Mouse (Mus musculus) embryonic facial prominence, embryonic 12.5 days (tissue): ENCODE measurements around the gene Dyrk1b. TPM values are rescaled to one million over a fixed set of nuclear protein-coding genes. Genes with fewer than 3 reads are reported as not detected.
A peak's percentile ranks its signal among the peaks of the same experiment; 100 is the strongest.
"Not testable (repeated sequence)": the region's sequence is repeated elsewhere in the genome, so short reads cannot be mapped to it uniquely, and the experiment has no call there.

Experiments
- ATAC-seq: fragments of 200-750 bp; cut with Nextera tagmentation; 2 replicates; pipeline ENCODE4 v1.8.0; 2017; ENCODE audit not compliant: insufficient number of reproducible peaks, insufficient read depth, low FRiP score, low TSS enrichment
- H3K27ac ChIP-seq: fragments of 300-500 bp; sonication (generic); 2 replicates; pipeline ENCODE4 v1.5.1; 2016; ENCODE audit warnings: mild to moderate bottlenecking
- H3K27me3 ChIP-seq: fragments of 300-500 bp; sonication (generic); 2 replicates; pipeline ENCODE4 v1.6.1; 2016; ENCODE audit warnings: mild to moderate bottlenecking, moderate library complexity
- H3K36me3 ChIP-seq: fragments of 300-500 bp; sonication (generic); 2 replicates; pipeline ENCODE4 v1.6.1; 2016; ENCODE audit warnings: mild to moderate bottlenecking
- H3K4me1 ChIP-seq: fragments of 300-500 bp; sonication (generic); 2 replicates; pipeline ENCODE4 v1.6.1; 2016
- H3K4me2 ChIP-seq: fragments of 300-500 bp; sonication (generic); replicated peaks from 2 replicates; pipeline ENCODE4 v1.6.1; 2016; ENCODE audit warnings: mild to moderate bottlenecking, moderate library complexity
- H3K4me3 ChIP-seq: fragments of 300-500 bp; sonication (generic); 2 replicates; pipeline ENCODE4 v1.5.1; 2016; ENCODE audit warnings: mild to moderate bottlenecking
- H3K9ac ChIP-seq: fragments of 300-500 bp; sonication (generic); 2 replicates; pipeline ENCODE4 v1.6.1; 2016; ENCODE audit warnings: mild to moderate bottlenecking, moderate library complexity
- H3K9me3 ChIP-seq: fragments of 300-500 bp; sonication (generic); 2 replicates; pipeline ENCODE4 v1.6.1; 2016; ENCODE audit warnings: mild to moderate bottlenecking, moderate library complexity
- WGBS: fragments of 180-500 bp; shearing (Covaris S2); methylation state at CpG from one replicate; pipeline ENCODE4 v1.1.7; 2016; 5-methylcytosine and 5-hydroxymethylcytosine counted together
- polyA plus RNA-seq: library from polyadenylated mRNA; unstranded; fragments of >200 nt; fragmentation: Nextera tagmentation; extraction: Ambion mirVana; gene quantifications from 2 replicates; pipeline ENCODE4 v1.2.1, GENCODE M21; 2016

The Dyrk1b gene
- polyA plus RNA-seq, 1 experiment from 2014 or later = 19.8 TPM

DNA sequence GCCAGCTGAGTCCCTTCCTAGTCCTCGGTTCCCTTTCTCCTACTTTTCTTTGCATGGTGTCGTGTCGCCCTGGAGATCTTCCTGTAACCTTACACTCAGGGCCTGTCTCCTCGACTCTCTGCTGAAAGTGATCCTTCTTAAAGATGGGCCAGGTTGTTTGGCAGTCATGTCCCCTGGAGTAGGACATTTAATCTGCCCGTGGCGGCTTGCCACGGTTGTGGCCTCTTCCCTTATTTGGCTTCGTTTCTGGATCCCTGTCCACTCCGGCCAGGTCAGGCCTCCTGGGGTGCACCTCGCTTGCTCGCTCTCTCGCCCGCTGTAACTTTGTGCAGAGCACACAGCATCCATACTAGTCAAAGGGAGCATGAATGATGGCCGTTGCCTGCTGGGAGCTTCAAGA is 17.3 kb downstream of the Dyrk1b start:
- no peak for ATAC-seq
- Histone ChIP-seq H3K9me3 (no peaks in the 10 kb centered on the region), H3K27me3 (no peaks in the 10 kb centered on the region), H3K27ac (no peak overlapping the region), H3K4me1 (no peaks in the 10 kb centered on the region), H3K36me3 (peaks cover 51% of the 10 kb centered on the region), H3K9ac (no peak overlapping the region), H3K4me3 (no peak overlapping the region), H3K4me2 (no peak overlapping the region)
- 71% methylated on average over 14 of the region's 14 CpGs for WGBS

DNA sequence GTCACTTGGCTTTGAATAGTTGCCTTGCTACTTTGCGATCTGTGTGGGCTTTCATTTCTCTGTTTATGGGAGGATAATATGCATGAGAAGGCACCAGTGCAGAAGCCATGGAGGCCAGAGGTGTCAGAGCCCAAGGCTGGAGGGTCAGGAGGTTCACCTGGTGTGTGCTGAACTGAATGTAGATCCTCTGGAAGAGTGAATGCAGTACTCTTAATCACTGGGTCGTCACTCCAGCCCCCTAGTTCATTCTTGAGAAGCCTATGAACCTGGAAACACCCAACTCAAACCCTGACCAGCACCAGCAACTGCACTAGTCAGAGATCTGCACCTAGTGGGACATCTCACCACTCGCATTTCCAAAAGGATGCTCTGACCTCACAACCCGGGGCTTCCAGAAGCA is 19.8 kb downstream of the Dyrk1b start:
- 71% methylated on average over 4 of the region's 4 CpGs for WGBS
- H3K9ac ChIP-seq = no peak overlapping the region
- peaks cover 28% of the 10 kb centered on the region for H3K36me3 ChIP-seq
- H3K4me2 ChIP-seq = no peak overlapping the region
- ATAC-seq = no peak
- no peaks in the 10 kb centered on the region for H3K4me1 ChIP-seq
- no peaks in the 10 kb centered on the region for H3K27me3 ChIP-seq
- H3K4me3 ChIP-seq = no peak overlapping the region
- no peak overlapping the region for H3K27ac ChIP-seq
- no peaks in the 10 kb centered on the region for H3K9me3 ChIP-seq

DNA sequence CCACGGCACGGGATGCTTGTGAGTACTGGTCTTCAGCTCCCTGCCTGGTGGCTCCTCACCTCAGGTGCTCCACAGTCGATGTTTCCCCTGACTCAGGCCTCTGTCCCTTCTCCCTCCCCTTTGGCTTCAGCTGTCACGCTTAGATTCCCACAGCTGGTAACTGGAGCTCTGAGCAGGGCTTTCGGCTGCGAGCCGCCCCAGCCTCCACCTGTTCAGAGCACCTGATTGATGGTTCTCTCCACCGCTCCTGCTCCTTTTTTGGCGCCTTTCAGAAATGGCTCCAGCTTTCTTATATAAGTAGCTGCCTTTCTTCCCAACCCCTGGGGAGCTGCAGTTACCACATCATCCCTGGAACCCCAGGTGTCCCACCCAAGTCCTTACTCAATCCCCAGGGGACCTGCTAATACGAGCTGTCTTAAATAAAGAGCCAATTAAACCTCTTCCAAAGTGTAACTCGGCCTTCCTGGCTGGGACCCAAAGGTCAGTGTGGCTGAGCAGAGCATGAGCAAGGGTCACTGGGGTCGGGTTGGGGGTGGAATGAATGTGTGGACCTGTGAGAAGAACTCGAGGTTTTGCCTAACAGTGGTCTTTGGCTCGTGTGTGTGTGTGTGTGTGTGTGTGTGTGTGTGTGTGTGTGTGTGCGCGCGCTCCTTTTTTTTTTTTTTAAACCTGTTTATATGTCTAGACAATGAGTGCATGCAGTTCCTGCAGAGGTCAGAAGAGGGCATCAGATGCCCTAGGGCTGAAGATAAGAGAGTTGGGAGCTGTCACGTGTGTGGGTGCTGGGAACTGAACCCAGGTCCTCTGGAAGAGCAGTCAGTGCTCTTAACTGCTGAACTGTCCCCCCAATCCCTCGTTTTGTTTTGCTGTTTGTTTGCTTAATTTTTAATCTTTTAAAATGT is 24.2 kb downstream of the Dyrk1b start:
- 60% methylated on average over 19 of the region's 19 CpGs for WGBS
- H3K4me3 ChIP-seq = no peak overlapping the region
- H3K9ac ChIP-seq = no peak overlapping the region
- H3K9me3 ChIP-seq = no peaks in the 10 kb centered on the region
- no peaks in the 10 kb centered on the region for H3K4me1 ChIP-seq
- H3K27ac ChIP-seq = no peak overlapping the region
- H3K36me3 ChIP-seq = 0 out of 2 replicates have a peak, but pooled peaks cover 3% of the 10 kb centered on the region
- ATAC-seq = no peak
- no peaks in the 10 kb centered on the region for H3K27me3 ChIP-seq
- H3K4me2 ChIP-seq = no peak overlapping the region

DNA sequence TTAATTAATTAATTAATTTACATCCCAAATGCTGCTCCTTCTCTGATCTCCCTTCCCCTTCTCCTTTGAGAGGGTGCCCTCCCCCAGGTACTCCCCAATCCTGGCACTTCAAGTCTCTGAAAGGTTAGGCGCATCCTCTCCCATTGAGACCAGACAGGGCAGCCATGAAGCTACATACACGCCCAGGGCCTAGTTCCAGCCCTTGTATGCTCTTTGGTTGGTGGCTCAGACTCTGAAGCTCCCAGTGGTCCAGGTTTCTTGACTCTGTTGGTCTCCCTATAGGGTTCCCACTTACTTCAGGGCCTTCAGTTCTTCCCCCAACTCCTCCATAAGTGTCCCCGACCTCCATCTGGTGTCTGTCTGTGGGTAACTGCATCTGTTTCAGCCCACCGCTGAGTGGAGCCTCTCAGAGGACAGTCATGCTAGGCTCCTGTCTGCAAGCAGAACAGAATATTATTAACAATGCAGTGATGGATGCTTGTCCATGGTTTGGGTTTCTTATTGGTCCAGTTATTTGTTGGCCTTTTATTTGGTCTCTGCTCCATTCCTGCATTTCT is 26.9 kb downstream of the Dyrk1b start:
- ATAC-seq = no peak
- H3K27me3 ChIP-seq = no peaks in the 10 kb centered on the region
- no peak overlapping the region for H3K4me2 ChIP-seq
- H3K9ac ChIP-seq = no peak overlapping the region
- no peaks in the 10 kb centered on the region for H3K36me3 ChIP-seq
- H3K27ac ChIP-seq = no peak overlapping the region
- H3K9me3 ChIP-seq = no peaks in the 10 kb centered on the region
- no peaks in the 10 kb centered on the region for H3K4me1 ChIP-seq
- WGBS = 74% methylated on average over 4 of the region's 4 CpGs
- H3K4me3 ChIP-seq = no peak overlapping the region

DNA sequence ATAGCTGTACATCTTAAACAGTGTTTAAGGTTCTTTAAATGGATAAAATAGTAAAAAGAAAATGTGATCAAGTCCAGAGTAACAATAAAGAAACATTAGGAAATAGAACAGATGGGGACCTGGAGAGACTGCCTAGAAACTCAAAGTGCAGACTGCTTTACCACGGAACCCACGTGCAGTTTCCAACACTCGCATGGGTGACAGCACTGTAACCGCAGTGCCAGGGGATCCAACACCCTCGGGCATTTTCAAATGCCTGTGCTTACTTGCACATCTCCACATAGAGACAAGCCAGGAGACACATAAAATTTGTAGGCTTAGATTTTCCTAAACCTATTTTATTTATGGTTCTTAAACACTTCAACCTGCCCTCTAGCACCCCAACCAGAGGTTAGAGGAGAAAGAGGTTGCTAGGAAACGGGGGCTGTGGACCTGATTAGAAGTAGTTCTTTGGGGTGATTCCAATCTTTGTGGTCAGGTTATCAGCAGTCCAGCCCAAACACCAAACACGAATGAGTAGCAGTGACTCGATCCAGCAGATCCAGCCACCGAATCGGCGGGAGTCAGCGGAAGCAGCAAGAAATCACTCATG is 29.2 kb downstream of the Dyrk1b start:
- Histone ChIP-seq H3K9me3 (no peaks in the 10 kb centered on the region), H3K27me3 (no peaks in the 10 kb centered on the region), H3K9ac (peak overlapping the region; percentile 50), H3K4me3 (peak overlapping the region; percentile 31), H3K36me3 (no peaks in the 10 kb centered on the region), H3K4me2 (peak overlapping the region; percentile 51), H3K27ac (no peak overlapping the region), H3K4me1 (no peaks in the 10 kb centered on the region)
- ATAC-seq = no peak
- WGBS = 45% methylated on average over 12 of the region's 12 CpGs

DNA sequence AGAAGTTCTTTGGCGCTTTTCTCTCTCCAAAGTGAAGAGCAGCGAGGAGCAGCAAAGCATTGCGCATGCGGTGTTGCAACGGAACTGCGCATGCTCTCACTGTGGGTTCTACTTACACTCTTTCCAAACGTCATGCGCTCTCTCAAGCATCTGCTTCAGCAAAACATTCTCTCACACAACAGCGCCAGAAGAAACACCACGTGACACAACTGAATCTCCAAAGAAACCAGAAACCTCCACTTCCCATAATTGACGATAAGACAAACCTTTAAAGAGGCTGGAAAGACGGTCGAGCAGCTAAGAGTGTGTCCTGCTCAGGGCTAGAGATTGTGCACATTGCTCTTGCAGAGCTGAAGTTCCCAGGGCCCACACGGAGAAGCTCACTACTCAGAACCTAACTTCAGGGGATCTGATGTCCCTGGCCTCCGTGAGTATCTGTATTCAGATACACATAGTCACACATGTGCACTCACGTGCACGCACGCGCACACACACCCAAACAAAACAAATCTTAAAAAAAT is 29.8 kb downstream of the Dyrk1b start:
- 50% methylated on average over 19 of the region's 19 CpGs for WGBS
- Histone ChIP-seq H3K27ac (no peak overlapping the region), H3K9me3 (no peaks in the 10 kb centered on the region), H3K36me3 (no peaks in the 10 kb centered on the region), H3K27me3 (no peaks in the 10 kb centered on the region), H3K4me2 (peak overlapping the region; percentile 51), H3K9ac (peak overlapping the region; percentile 50), H3K4me1 (no peaks in the 10 kb centered on the region), H3K4me3 (peak overlapping the region; percentile 31)
- no peak for ATAC-seq

DNA sequence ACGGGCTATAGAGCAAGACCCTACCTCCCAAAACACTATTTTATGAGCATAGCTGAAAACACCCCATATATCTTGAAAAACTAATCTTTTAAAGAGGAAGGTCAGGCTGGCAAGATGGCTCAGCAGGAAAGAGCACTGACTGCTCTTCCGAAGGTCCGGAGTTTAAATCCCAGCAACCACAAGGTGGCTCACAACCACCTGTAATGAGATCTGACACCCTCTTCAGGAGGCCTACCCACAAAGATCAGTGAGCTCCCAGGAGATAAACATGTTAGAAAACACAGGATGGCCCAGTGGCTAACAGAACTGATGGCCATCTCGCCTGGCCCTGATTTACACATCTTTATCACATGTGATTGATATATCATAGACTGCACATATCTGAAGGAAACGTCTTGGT is 31.5 kb downstream of the Dyrk1b start:
- H3K4me1 ChIP-seq = no peaks in the 10 kb centered on the region
- WGBS = 54% methylated on average over 5 of the region's 5 CpGs
- no peak overlapping the region for H3K9ac ChIP-seq
- no peak overlapping the region for H3K27ac ChIP-seq
- no peak overlapping the region for H3K4me3 ChIP-seq
- H3K9me3 ChIP-seq = no peaks in the 10 kb centered on the region
- no peaks in the 10 kb centered on the region for H3K27me3 ChIP-seq
- no peak for ATAC-seq
- no peaks in the 10 kb centered on the region for H3K36me3 ChIP-seq
- H3K4me2 ChIP-seq = no peak overlapping the region

DNA sequence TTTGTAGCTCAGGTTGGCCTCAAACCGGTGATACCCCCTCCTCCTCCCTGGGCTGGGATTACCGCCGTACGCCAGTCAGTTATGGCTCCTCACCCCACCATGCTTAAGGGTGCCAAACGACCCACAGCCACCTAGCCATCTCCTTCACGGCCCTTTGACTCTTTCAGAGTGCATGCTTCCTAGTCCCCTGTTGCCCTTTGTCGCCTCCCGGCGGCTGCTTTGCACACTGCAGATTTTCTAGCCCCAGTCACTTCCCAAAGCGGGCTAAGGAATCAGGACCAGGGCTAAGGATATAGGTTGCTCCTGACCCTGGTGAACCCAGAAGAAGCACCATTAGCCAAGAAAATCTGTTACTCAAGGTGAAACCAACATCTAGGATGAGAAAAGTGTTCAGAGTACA is 34.9 kb downstream of the Dyrk1b start:
- Histone ChIP-seq H3K27ac (no peak overlapping the region), H3K4me3 (no peak overlapping the region), H3K4me2 (no peak overlapping the region), H3K9ac (no peak overlapping the region), H3K36me3 (no peaks in the 10 kb centered on the region), H3K9me3 (no peaks in the 10 kb centered on the region), H3K27me3 (no peaks in the 10 kb centered on the region), H3K4me1 (no peaks in the 10 kb centered on the region)
- no peak for ATAC-seq
- 41% methylated on average over 10 of the region's 10 CpGs for WGBS

DNA sequence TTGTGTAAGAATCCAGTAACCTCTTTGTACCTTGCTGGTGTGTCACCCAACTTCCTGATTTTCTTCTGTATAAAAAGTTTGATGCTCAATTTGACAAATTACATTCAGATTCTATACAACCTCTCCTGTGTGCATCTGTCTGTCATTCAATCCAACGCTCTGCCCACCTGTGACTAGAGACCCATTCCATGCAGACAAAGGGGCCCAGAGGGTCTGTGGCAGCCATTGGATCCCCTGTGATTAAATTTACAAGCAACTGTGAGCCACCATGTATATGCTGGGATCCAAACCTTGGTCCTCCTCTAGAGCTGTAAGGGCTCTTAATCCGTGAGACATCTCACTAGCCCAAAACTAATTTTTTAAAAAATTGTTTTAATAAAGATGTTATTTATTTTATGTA is 36.7 kb downstream of the Dyrk1b start:
- not testable (repeated sequence) for H3K4me1 ChIP-seq, H3K27me3 ChIP-seq, H3K36me3 ChIP-seq, ATAC-seq, H3K9ac ChIP-seq, H3K4me2 ChIP-seq, H3K27ac ChIP-seq, H3K9me3 ChIP-seq, H3K4me3 ChIP-seq
- WGBS = 83% methylated on average over 2 of the region's 2 CpGs

DNA sequence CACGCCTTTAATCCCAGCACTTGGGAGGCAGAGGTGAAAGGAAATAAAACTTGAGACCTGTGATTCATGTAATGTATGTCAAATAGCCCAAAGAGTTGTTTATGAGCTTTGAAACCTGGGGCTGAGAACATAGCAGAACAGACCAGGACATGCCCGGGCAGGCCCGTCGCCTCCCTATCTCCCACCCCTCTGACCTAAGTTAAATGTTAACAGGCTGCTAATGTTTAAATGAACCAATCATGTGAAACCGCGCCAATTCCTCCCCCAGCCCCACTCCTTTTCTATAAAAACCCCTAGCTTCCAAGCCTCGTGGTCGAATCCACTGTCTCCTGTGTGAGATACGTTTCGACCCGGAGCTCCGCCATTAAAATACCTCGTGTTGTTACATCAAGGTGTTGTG is 38.5 kb downstream of the Dyrk1b start:
- H3K9ac ChIP-seq, H3K4me2 ChIP-seq, ATAC-seq, H3K27me3 ChIP-seq, H3K4me1 ChIP-seq, H3K4me3 ChIP-seq, H3K27ac ChIP-seq, H3K36me3 ChIP-seq, H3K9me3 ChIP-seq: not testable (repeated sequence)
- WGBS = 93% methylated on average over 12 of the region's 13 CpGs

DNA sequence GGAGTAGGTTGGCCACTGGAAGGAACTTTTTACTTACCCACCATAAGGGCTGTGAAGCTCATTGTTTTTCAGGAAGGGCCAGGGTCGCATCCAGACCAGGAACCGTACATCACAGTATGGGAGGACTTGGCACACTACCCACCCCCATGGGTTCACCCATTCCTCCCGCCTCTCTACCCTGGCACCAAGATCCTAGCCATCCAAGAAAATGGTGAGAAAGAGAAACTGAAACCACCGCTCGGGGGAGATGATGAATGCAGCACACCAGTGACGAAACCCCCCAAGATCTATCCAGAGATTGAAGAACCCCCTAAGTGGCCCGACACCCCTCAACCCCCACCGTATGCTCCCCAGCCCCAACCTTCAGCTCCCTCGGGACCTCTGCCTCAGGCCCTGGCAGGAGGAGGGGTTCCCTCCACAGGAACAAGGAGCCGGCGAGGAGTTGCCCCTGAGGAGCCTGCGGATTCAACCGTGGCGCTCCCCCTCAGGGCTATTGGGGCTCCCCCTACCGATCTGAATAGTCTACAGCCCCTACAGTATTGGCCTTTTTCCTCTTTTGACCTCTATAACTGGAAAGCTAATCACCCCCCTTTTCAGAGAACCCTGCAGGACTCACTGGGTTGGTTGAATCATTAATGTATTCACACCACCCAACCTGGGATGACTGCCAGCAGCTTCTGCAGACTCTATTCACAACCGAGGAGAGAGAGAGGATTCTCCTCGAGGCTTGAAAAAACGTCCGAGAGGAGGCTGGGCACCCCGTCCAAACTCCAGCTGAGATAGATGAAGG is 39.9 kb downstream of the Dyrk1b start:
- H3K4me2 ChIP-seq, ATAC-seq, H3K36me3 ChIP-seq, H3K27ac ChIP-seq, H3K4me1 ChIP-seq, H3K9me3 ChIP-seq, H3K27me3 ChIP-seq, H3K4me3 ChIP-seq, H3K9ac ChIP-seq: not testable (repeated sequence)
- WGBS = 88% methylated on average over 20 of the region's 20 CpGs
